Mouse (Mus musculus): ENCODE results near the gene Lmx1b. TPM values are rescaled to one million over a fixed set of nuclear protein-coding genes. Genes with fewer than 3 reads are reported as not detected.

Gene Lmx1b
- total RNA-seq, 2 experiments from 2014 or later, result 0.05 to 0.24 TPM

- DNase-seq, result no peak
Observed at GRCm38 (mm10) chr2:33630081-33631021, 10.0 kb downstream of the Lmx1b start.

GRCm38 (mm10) chr2:33629641-33630040 is 10.7 kb downstream of the Lmx1b start:
- no peak for DNase-seq

GRCm38 (mm10) chr2:33628791-33629190 is 11.5 kb downstream of the Lmx1b start:
- DNase-seq, result no peak

GRCm38 (mm10) chr2:33627058-33627375 is 13.3 kb downstream of the Lmx1b start:
- DNase-seq, result no peak

GRCm38 (mm10) chr2:33626262-33627057 is 13.9 kb downstream of the Lmx1b start:
- no peak for DNase-seq

GRCm38 (mm10) chr2:33617670-33618069 is 22.6 kb downstream of the Lmx1b start:
- no peak for DNase-seq

- DNase-seq, result no peak
Observed at GRCm38 (mm10) chr2:33616411-33616843, 23.9 kb downstream of the Lmx1b start.

- no peak for DNase-seq
Observed at GRCm38 (mm10) chr2:33615843-33616344, 24.4 kb downstream of the Lmx1b start.

GRCm38 (mm10) chr2:33605487-33606256 is 34.6 kb downstream of the Lmx1b start:
- DNase-seq, result no peak

- no peak for DNase-seq
Observed at GRCm38 (mm10) chr2:33604846-33605486, 35.3 kb downstream of the Lmx1b start.

GRCm38 (mm10) chr2:33600520-33600919 is 39.8 kb downstream of the Lmx1b start:
- DNase-seq, result no peak

- no peak for DNase-seq
Observed at GRCm38 (mm10) chr2:33597384-33597783, 42.9 kb downstream of the Lmx1b start.

GRCm38 (mm10) chr2:33595085-33595423 is 45.3 kb downstream of the Lmx1b start:
- no peak for DNase-seq

GRCm38 (mm10) chr2:33594181-33595084 is 45.9 kb downstream of the Lmx1b start:
- no peak for DNase-seq

- DNase-seq, result no peak
Observed at GRCm38 (mm10) chr2:33592931-33593555, 47.3 kb downstream of the Lmx1b start.

GRCm38 (mm10) chr2:33589280-33589679 is 51.0 kb downstream of the Lmx1b start:
- DNase-seq, result no peak

- no peak for DNase-seq
Observed at GRCm38 (mm10) chr2:33584937-33585910, 55.1 kb downstream of the Lmx1b start.

GRCm38 (mm10) chr2:33583761-33584160 is 56.5 kb downstream of the Lmx1b start:
- DNase-seq, result no peak

GRCm38 (mm10) chr2:33583317-33583716 is 57.0 kb downstream of the Lmx1b start:
- DNase-seq, result no peak

Data from gastrocnemius, postnatal 25 days (tissue).